Mouse (Mus musculus): ENCODE measurements around the gene Lsamp.

DNA sequence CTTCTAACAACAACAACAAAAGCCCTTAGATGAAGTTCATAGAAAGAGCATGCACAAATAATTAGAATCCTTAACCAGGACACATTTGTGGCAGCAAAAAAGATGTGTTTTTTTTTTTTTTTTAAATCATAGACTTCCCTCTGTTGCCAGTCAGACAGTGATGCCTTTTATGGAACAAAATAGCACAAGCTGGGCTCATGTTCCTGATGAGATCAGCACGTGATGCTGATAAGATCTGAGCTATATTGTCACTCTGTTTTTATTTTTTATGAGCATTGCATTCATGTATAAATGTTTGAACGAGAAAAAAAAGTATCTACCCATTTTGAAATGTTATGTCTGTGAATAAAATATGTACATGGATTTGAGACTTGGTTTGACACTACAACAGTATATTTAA lies 2118.0 kb downstream of the Lsamp start:
- no peak for TF ChIP-seq TAL1 (IDR thresholded peaks at IDR 0.05; ENCODE audit: low read length)
- no peak for TF ChIP-seq GATA1 (IDR thresholded peaks at IDR 0.05; ENCODE audit: low read length)
